In genomic region chr2:9889651-9890183, GRCm38 (mm10) we compare ENCODE assay signal across 8 mouse cellular contexts. TPM values are rescaled to one million over a fixed set of nuclear protein-coding genes. Genes with fewer than 3 reads are reported as not detected.
DNase-seq lines count a peak whose midpoint lies in the region; ATAC-seq and TF ChIP-seq lines count a peak whose summit lies in the region.

Gene Gata3 (minus strand): TSS chr2:9890034.

- ATAC-seq in lung, embryonic 14.5 days (ENCODE audit: insufficient read depth): no peak
- ATAC-seq in intestine, embryonic 16.5 days: peak; percentile 12; the same call in 1 of the 2 replicates
- 0 out of 2 replicates have a peak, but pooled peaks have one; percentile 14 for ATAC-seq in neural tube, embryonic 13.5 days (ENCODE audit: low read depth)

- DNase-seq in lung, embryonic 14.5 days: no peak
- no peak for DNase-seq in lung, postnatal 4 days
- DNase-seq in right cerebral cortex, adult 18-20 months: no peak
- DNase-seq in cerebellum, adult 9-11 months: no peak
- no peak for DNase-seq in gastrocnemius, postnatal 14 days

- no peaks in the 10 kb centered on the region for H3K4me1 ChIP-seq in lung, embryonic 14.5 days (ENCODE audit: insufficient read depth)
- H3K4me1 ChIP-seq in bone marrow macrophage, adult 2 months (ENCODE audit: control insufficient read depth, insufficient read depth, low read length): peaks cover 5% of the 10 kb centered on the region
- 0 out of 2 replicates have a peak, but pooled peaks cover 4% of the 10 kb centered on the region for H3K4me1 ChIP-seq in intestine, embryonic 16.5 days (ENCODE audit: control insufficient read depth, insufficient read depth, low read length)
- H3K4me1 ChIP-seq in neural tube, embryonic 13.5 days (replicated peaks): 0 out of 2 replicates have a peak, but pooled peaks cover 7% of the 10 kb centered on the region

- TF ChIP-seq CTCF in lung, embryonic 14.5 days (IDR thresholded peaks at IDR 0.05; ENCODE audit: low read depth): no peak
- no peak for TF ChIP-seq CTCF in bone marrow macrophage, adult 2 months (IDR thresholded peaks at IDR 0.05; ENCODE audit: low read depth, low read length)

- WGBS in lung, embryonic 14.5 days: 1% methylated on average over 23 of the region's 23 CpGs
- 1% methylated on average over 23 of the region's 23 CpGs for WGBS in intestine, embryonic 16.5 days
- WGBS in neural tube, embryonic 13.5 days: under 1% methylated on average over 23 of the region's 23 CpGs

- peak within 1 kb of the TSS; percentile 14; the same call in 1 of the 2 replicates for H3K4me3 ChIP-seq in lung, embryonic 14.5 days (ENCODE audit: low read depth, low read length)
- H3K4me3 ChIP-seq in bone marrow macrophage, adult 2 months (ENCODE audit: insufficient read depth, low read length): peak within 1 kb of the TSS; percentile 62
- peak within 1 kb of the TSS; percentile 31 for H3K4me3 ChIP-seq in intestine, embryonic 16.5 days (ENCODE audit: low read length)
- H3K4me3 ChIP-seq in neural tube, embryonic 13.5 days: 0 out of 2 replicates have a peak within 1 kb of the TSS, but pooled peaks have one; percentile 6

- H3K9ac ChIP-seq in lung, embryonic 14.5 days: no peak within 1 kb of the TSS
- no peak within 1 kb of the TSS for H3K9ac ChIP-seq in intestine, embryonic 16.5 days (ENCODE audit: low read depth, low read length)
- H3K9ac ChIP-seq in neural tube, embryonic 13.5 days: no peak within 1 kb of the TSS

- H3K4me2 ChIP-seq in lung, embryonic 14.5 days: peak within 1 kb of the TSS; percentile 49
- H3K4me2 ChIP-seq in intestine, embryonic 16.5 days (ENCODE audit: low read depth, low read length): peak within 1 kb of the TSS; percentile 39
- peak within 1 kb of the TSS; percentile 30 for H3K4me2 ChIP-seq in neural tube, embryonic 13.5 days

- H3K27ac ChIP-seq in lung, embryonic 14.5 days (ENCODE audit: low read depth): no peak within 1 kb of the TSS
- no peak within 1 kb of the TSS for H3K27ac ChIP-seq in bone marrow macrophage, adult 2 months (ENCODE audit: insufficient read depth, low read depth, low read length)
- no peak within 1 kb of the TSS for H3K27ac ChIP-seq in intestine, embryonic 16.5 days (ENCODE audit: low read length)
- H3K27ac ChIP-seq in neural tube, embryonic 13.5 days (replicated peaks): no peak within 1 kb of the TSS

- peaks cover 93% of the 10 kb centered on the region for H3K27me3 ChIP-seq in lung, embryonic 14.5 days (ENCODE audit: insufficient read depth, low read length)
- peaks cover 83% of the 10 kb centered on the region for H3K27me3 ChIP-seq in intestine, embryonic 16.5 days (replicated peaks; ENCODE audit: control insufficient read depth, insufficient read depth, low read length)
- peaks cover 96% of the 10 kb centered on the region for H3K27me3 ChIP-seq in neural tube, embryonic 13.5 days

- no peak for TF ChIP-seq POLR2A in bone marrow macrophage, adult 2 months (IDR thresholded peaks at IDR 0.05; ENCODE audit: borderline replicate concordance, low read depth, low read length)

- H3K36me3 ChIP-seq in lung, embryonic 14.5 days (ENCODE audit: insufficient read depth): no peaks in the 10 kb centered on the region
- H3K36me3 ChIP-seq in intestine, embryonic 16.5 days (ENCODE audit: control insufficient read depth, insufficient read depth, low read length): no peaks in the 10 kb centered on the region
- no peaks in the 10 kb centered on the region for H3K36me3 ChIP-seq in neural tube, embryonic 13.5 days

- intact Hi-C loops in gastrocnemius, postnatal 14 days (cut with DNase I; ENCODE audit: low total_unique reads): loop anchor here (10.0 kb wide), 1 partner anchor 115 kb away; no protein-coding TSS in a partner anchor

- no peaks in the 10 kb centered on the region for H3K9me3 ChIP-seq in lung, embryonic 14.5 days (ENCODE audit: low read depth, low read length)
- no peaks in the 10 kb centered on the region for H3K9me3 ChIP-seq in intestine, embryonic 16.5 days (ENCODE audit: control insufficient read depth, low read length)
- no peaks in the 10 kb centered on the region for H3K9me3 ChIP-seq in neural tube, embryonic 13.5 days

RNA-seq across cellular contexts. Expression of gene Gata3, which starts in this region (rescaled TPM):
- polyA plus RNA-seq in lung, embryonic 14.5 days (2014; fragmentation: Nextera tagmentation; extraction: Ambion mirVana): 2.9 and 3.4 TPM in 2 replicates
- 1.9 TPM in 1 of 2 replicates, not detected in the other for polyA plus RNA-seq in bone marrow macrophage, adult 2 months (2012; ENCODE audit: insufficient read depth, insufficient read length, missing spikeins)
- 2.0 and 2.1 TPM in 2 replicates for polyA plus RNA-seq in intestine, embryonic 16.5 days (2015; fragmentation: Nextera tagmentation; extraction: Ambion mirVana)
- polyA plus RNA-seq in neural tube, embryonic 13.5 days (2015; fragmentation: Nextera tagmentation; extraction: Ambion mirVana): 10.1 and 12.4 TPM in 2 replicates
- total RNA-seq in gastrocnemius, postnatal 14 days (2021): under 1 TPM; 0.31 to 0.55 TPM

Comparison
In these comparisons a context has a peak if more than half of its experiments do, and no peak if none do; other contexts are left out.
1. H3K4me3 ChIP-seq: peak in every context shown above with its lines; median percentile 62 in bone marrow macrophage, adult 2 months; 31 in intestine, embryonic 16.5 days; 14 in lung, embryonic 14.5 days; 6 in neural tube, embryonic 13.5 days.